Mouse (Mus musculus) central nervous system, embryonic 18 days (tissue): ENCODE results near the gene Exoc6b. TPM values are rescaled to one million over a fixed set of nuclear protein-coding genes. Genes with fewer than 3 reads are reported as not detected.

ENCODE experiments used
- polyA plus RNA-seq: library from polyadenylated mRNA; depleted of rRNA; stranded (reverse); fragments of >200 nt; gene quantifications from 2 replicates; pipeline ENCODE4 v1.2.3, GENCODE M21; 2012; rRNA removed

Exoc6b gene
- polyA plus RNA-seq, result 27.7 and 28.7 TPM in 2 replicates

GRCm38 (mm10) chr6:85069023-85069985, at the start of gene Exoc6b:
TSS of gene Exoc6b (minus strand) at chr6:85069513.

GRCm38 (mm10) chr6:84593693-84594092, 475.6 kb downstream of the Exoc6b start, which contains the start of gene Cyp26b1:
TSS of gene Cyp26b1 (minus strand) at chr6:84593908.

Other genes starting within 250 kb of the Exoc6b start
- gene Spr, start 68.3 kb upstream of the Exoc6b start, polyA plus RNA-seq, result 13.1 TPM in 2 replicates
- gene Emx1, start 117.9 kb upstream of the Exoc6b start, polyA plus RNA-seq, result 24.3 and 28.0 TPM in 2 replicates